Mouse (Mus musculus) embryonic facial prominence, embryonic 11.5 days (tissue): ENCODE data around the gene Rnase11. TPM values are rescaled to one million over a fixed set of nuclear protein-coding genes. Genes with fewer than 3 reads are reported as not detected.
A peak's percentile ranks its signal among the peaks of the same experiment; 100 is the strongest.

ENCODE experiments used
- ATAC-seq: fragments of 200-750 bp; cut with Nextera tagmentation; replicated peaks from 2 replicates; pipeline ENCODE4 v1.8.0; 2017; ENCODE audit warnings: low read depth; ENCODE audit not compliant: insufficient number of reproducible peaks, low FRiP score, low TSS enrichment
- DNase-seq: peaks from one replicate; pipeline ENCODE4 v3.0.0-alpha.2; 2015; ENCODE audit warnings: low spot score
- H3K27ac ChIP-seq: fragments of 300-500 bp; sonication (generic); replicated peaks from 2 replicates; pipeline ENCODE4 v1.5.1; 2014; ENCODE audit warnings: mild to moderate bottlenecking, low read depth, low read length, control low read depth
- H3K27me3 ChIP-seq: fragments of 300-500 bp; sonication (generic); 2 replicates; pipeline ENCODE4 v1.6.1; 2014; ENCODE audit warnings: mild to moderate bottlenecking, low read length, moderate library complexity, mixed read lengths; ENCODE audit not compliant: control insufficient read depth, insufficient read depth
- H3K36me3 ChIP-seq: fragments of 300-500 bp; sonication (generic); replicated peaks from 2 replicates; pipeline ENCODE4 v1.6.1; 2014; ENCODE audit warnings: low read depth, mild to moderate bottlenecking, low read length, moderate library complexity, mixed read lengths; ENCODE audit not compliant: control insufficient read depth, insufficient read depth
- H3K4me1 ChIP-seq: fragments of 300-500 bp; sonication (generic); 2 replicates; pipeline ENCODE4 v1.6.1; 2014; ENCODE audit warnings: low read length, mixed read lengths; ENCODE audit not compliant: control insufficient read depth, insufficient read depth
- H3K4me2 ChIP-seq: fragments of 300-500 bp; sonication (generic); 2 replicates; pipeline ENCODE4 v1.6.1; 2014; ENCODE audit warnings: low read depth, mild to moderate bottlenecking, control low read depth, low read length, moderate library complexity
- H3K4me3 ChIP-seq: fragments of 300-500 bp; sonication (generic); 2 replicates; pipeline ENCODE4 v1.5.1; 2014; ENCODE audit warnings: low read depth, low read length, control low read depth
- H3K9ac ChIP-seq: fragments of 300-500 bp; sonication (generic); replicated peaks from 2 replicates; pipeline ENCODE4 v1.6.1; 2014; ENCODE audit warnings: mild to moderate bottlenecking, control low read depth, low read length
- H3K9me3 ChIP-seq: fragments of 300-500 bp; sonication (generic); replicated peaks from 2 replicates; pipeline ENCODE4 v1.6.1; 2016; ENCODE audit warnings: mild to moderate bottlenecking, low read length, inconsistent platforms, mixed read lengths; ENCODE audit not compliant: control insufficient read depth
- WGBS: fragments of 180-500 bp; shearing (Covaris S2); extraction: QIAGEN DNeasy Blood & Tissue Kit; methylation state at CpG from one replicate; pipeline ENCODE4 v1.1.7; 2014; 5-methylcytosine and 5-hydroxymethylcytosine counted together
- polyA plus RNA-seq: library from polyadenylated mRNA; unstranded; fragments of >200 nt; fragmentation: Nextera tagmentation; extraction: Ambion mirVana; gene quantifications from 2 replicates; pipeline ENCODE4 v1.2.1, GENCODE M21; 2014

Rnase11 gene
- polyA plus RNA-seq, 1 experiment from 2014 or later = not detected

- Histone ChIP-seq H3K27me3 (no peaks in the 10 kb centered on the region), H3K4me1 (peaks cover 2% of the 10 kb centered on the region; the same call in 1 of the 2 replicates), H3K27ac (no peak overlapping the region), H3K4me2 (no peak overlapping the region), H3K9ac (no peak overlapping the region), H3K4me3 (no peak overlapping the region), H3K9me3 (no peaks in the 10 kb centered on the region), H3K36me3 (no peaks in the 10 kb centered on the region)
- WGBS = 75% methylated on average over 4 of the region's 4 CpGs
- no peak for ATAC-seq
- no peak for DNase-seq
These were observed 35.9 kb upstream of the Rnase11 start for GRCm38 (mm10) chr14:51085911-51086310.

- 61% methylated on average over 2 of the region's 2 CpGs for WGBS
- Histone ChIP-seq H3K4me3 (no peak overlapping the region), H3K4me1 (peaks cover 2% of the 10 kb centered on the region; the same call in 1 of the 2 replicates)
These were observed 35.1 kb upstream of the Rnase11 start for GRCm38 (mm10) chr14:51085086-51085485.

GRCm38 (mm10) chr14:51083805-51084204 lies 33.8 kb upstream of the Rnase11 start:
- H3K36me3 ChIP-seq = no peaks in the 10 kb centered on the region
- peak overlapping the region; percentile 48 for H3K4me3 ChIP-seq
- H3K9me3 ChIP-seq = no peaks in the 10 kb centered on the region
- no peaks in the 10 kb centered on the region for H3K27me3 ChIP-seq
- 0 out of 2 replicates have a peak overlapping the region, but pooled peaks have one; percentile 18 for H3K9ac ChIP-seq
- ATAC-seq (no peak), DNase-seq (peak; percentile 12)
- 12% methylated on average over 7 of the region's 7 CpGs for WGBS
- peaks cover 2% of the 10 kb centered on the region; the same call in 1 of the 2 replicates for H3K4me1 ChIP-seq
- H3K27ac ChIP-seq = no peak overlapping the region
- peak overlapping the region; percentile 80 for H3K4me2 ChIP-seq

More at GRCm38 (mm10) chr14:51085086-51085485, 35.1 kb upstream of the Rnase11 start:
- H3K27ac ChIP-seq = no peak overlapping the region
- no peaks in the 10 kb centered on the region for H3K27me3 ChIP-seq
- no peaks in the 10 kb centered on the region for H3K9me3 ChIP-seq
- no peak overlapping the region for H3K9ac ChIP-seq
- DNase-seq (no peak), ATAC-seq (no peak)
- no peaks in the 10 kb centered on the region for H3K36me3 ChIP-seq
- H3K4me2 ChIP-seq = no peak overlapping the region

GRCm38 (mm10) chr14:51082599-51083581 lies 32.9 kb upstream of the Rnase11 start:
- Histone ChIP-seq H3K27ac (no peak overlapping the region), H3K27me3 (no peaks in the 10 kb centered on the region), H3K9ac (peak overlapping the region; percentile 39), H3K4me1 (peaks cover 2% of the 10 kb centered on the region; the same call in 1 of the 2 replicates), H3K36me3 (no peaks in the 10 kb centered on the region), H3K9me3 (no peaks in the 10 kb centered on the region), H3K4me3 (peak overlapping the region; percentile 48), H3K4me2 (peak overlapping the region; percentile 80)
- WGBS = 2% methylated on average over 40 of the region's 40 CpGs
- ATAC-seq = peak; percentile 84
- DNase-seq = peak; percentile 78

- Histone ChIP-seq H3K9ac (no peak overlapping the region), H3K4me2 (no peak overlapping the region), H3K36me3 (no peaks in the 10 kb centered on the region), H3K4me3 (no peak overlapping the region), H3K4me1 (peaks cover 2% of the 10 kb centered on the region; the same call in 1 of the 2 replicates), H3K27me3 (no peaks in the 10 kb centered on the region), H3K27ac (no peak overlapping the region), H3K9me3 (no peaks in the 10 kb centered on the region)
- WGBS = 89% methylated on average over 2 of the region's 2 CpGs
- DNase-seq = no peak
- no peak for ATAC-seq
These were observed 31.1 kb upstream of the Rnase11 start for GRCm38 (mm10) chr14:51081035-51081434.

GRCm38 (mm10) chr14:51079180-51079579 lies 29.2 kb upstream of the Rnase11 start:
- DNase-seq (no peak), ATAC-seq (no peak)
- 76% methylated on average over 1 of the region's 1 CpGs for WGBS
- H3K4me3 ChIP-seq = no peak overlapping the region
- H3K9me3 ChIP-seq = no peaks in the 10 kb centered on the region
- H3K27me3 ChIP-seq = no peaks in the 10 kb centered on the region; the same call in 1 of the 2 replicates
- no peak overlapping the region for H3K9ac ChIP-seq
- no peak overlapping the region for H3K4me2 ChIP-seq
- no peaks in the 10 kb centered on the region for H3K36me3 ChIP-seq
- H3K27ac ChIP-seq = no peak overlapping the region
- H3K4me1 ChIP-seq = peaks cover 2% of the 10 kb centered on the region; the same call in 1 of the 2 replicates

GRCm38 (mm10) chr14:51074335-51074734 lies 24.4 kb upstream of the Rnase11 start, which contains the start of gene Olfr750:
TSS of gene Olfr750 (minus strand) at chr14:51074435.
- Histone ChIP-seq H3K9ac (no peak within 1 kb of the TSS), H3K9me3 (no peaks in the 10 kb centered on the region), H3K27ac (no peak within 1 kb of the TSS), H3K4me3 (no peak within 1 kb of the TSS), H3K27me3 (no peaks in the 10 kb centered on the region; the same call in 1 of the 2 replicates), H3K36me3 (no peaks in the 10 kb centered on the region), H3K4me2 (no peak within 1 kb of the TSS), H3K4me1 (no peaks in the 10 kb centered on the region)
- ATAC-seq (no peak), DNase-seq (no peak)
- whole genome bisulfite sequencing = 85% methylated on average over 3 of the region's 3 CpGs

- 95% methylated on average over 2 of the region's 2 CpGs for WGBS
- DNase-seq (peak; percentile 36), ATAC-seq (no peak)
- Histone ChIP-seq H3K4me2 (no peak overlapping the region), H3K4me1 (no peaks in the 10 kb centered on the region), H3K27me3 (no peaks in the 10 kb centered on the region; the same call in 1 of the 2 replicates), H3K27ac (no peak overlapping the region), H3K36me3 (no peaks in the 10 kb centered on the region), H3K9ac (no peak overlapping the region), H3K4me3 (no peak overlapping the region), H3K9me3 (no peaks in the 10 kb centered on the region)
These were observed 19.7 kb upstream of the Rnase11 start for GRCm38 (mm10) chr14:51069617-51070016.
